Mouse (Mus musculus): ENCODE results near the gene Fkbp6. TPM values are rescaled to one million over a fixed set of nuclear protein-coding genes. Genes with fewer than 3 reads are reported as not detected.
"Not testable (repeated sequence)": the region's sequence is repeated elsewhere in the genome, so short reads cannot be mapped to it uniquely, and the experiment has no call there.

Fkbp6 gene
- polyA plus RNA-seq, 1 experiment from 2014 or later: 0.21 TPM

DNA sequence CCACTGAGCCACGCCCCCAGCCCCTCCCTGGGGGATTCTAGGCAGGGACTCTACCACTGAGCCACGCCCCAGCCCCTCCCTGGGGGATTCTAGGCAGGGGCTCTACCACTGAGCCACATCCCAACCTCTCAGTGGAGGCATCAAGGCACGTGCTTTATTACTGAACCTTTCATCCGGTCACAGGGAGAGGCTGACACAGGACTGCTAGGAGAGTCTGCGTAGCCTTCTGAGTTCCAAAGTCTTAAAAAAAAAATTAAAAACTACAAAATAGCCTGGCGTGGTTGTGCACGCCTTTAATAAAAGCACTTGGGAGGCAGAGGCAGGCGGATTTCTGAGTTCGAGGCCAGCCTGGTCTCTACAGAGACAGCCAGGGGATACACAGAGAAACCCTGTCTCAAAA is 19.4 kb upstream of the Fkbp6 start:
- Histone ChIP-seq H3K27ac (peak overlapping the region; percentile 89; the same call in 1 of the 2 replicates), H3K27me3 (ENCODE audit: insufficient read depth, poor library complexity, severe bottlenecking) (peaks cover 20% of the 10 kb centered on the region), H3K4me3 (peak overlapping the region; percentile 97), H3K36me3 (peaks cover 29% of the 10 kb centered on the region), H3K4me1 (peaks cover 17% of the 10 kb centered on the region)
- H3K9me3 ChIP-seq; DNase-seq (ENCODE audit: low spot score): not testable (repeated sequence)
- 55% methylated on average over 9 of the region's 9 CpGs for WGBS

DNA sequence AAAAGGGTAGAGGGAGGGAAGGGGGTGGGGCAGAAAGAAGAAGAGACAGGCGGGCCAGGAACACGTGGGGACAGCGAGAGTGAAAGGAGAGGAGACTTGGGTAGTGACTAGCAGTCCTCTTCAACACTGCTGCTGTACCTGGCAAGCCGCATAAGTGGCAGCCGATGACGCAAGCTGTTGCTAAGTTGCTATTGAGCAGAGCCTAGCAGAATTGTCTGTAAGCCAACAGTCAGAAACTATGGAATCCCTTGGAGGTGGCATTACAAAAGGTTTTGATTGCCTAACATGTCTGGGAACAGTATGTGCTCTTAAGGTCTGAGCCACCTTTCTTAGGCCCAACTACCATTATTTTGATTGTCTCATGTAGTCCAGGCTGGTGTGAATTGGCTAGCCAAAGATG is 18.5 kb upstream of the Fkbp6 start:
- Histone ChIP-seq H3K9me3 (no peaks in the 10 kb centered on the region), H3K4me1 (peaks cover 17% of the 10 kb centered on the region), H3K27me3 (ENCODE audit: insufficient read depth, poor library complexity, severe bottlenecking) (peaks cover 22% of the 10 kb centered on the region), H3K27ac (no peak overlapping the region), H3K36me3 (peaks cover 20% of the 10 kb centered on the region), H3K4me3 (no peak overlapping the region)
- DNase-seq (ENCODE audit: low spot score): no peak
- WGBS: 79% methylated on average over 6 of the region's 6 CpGs

DNA sequence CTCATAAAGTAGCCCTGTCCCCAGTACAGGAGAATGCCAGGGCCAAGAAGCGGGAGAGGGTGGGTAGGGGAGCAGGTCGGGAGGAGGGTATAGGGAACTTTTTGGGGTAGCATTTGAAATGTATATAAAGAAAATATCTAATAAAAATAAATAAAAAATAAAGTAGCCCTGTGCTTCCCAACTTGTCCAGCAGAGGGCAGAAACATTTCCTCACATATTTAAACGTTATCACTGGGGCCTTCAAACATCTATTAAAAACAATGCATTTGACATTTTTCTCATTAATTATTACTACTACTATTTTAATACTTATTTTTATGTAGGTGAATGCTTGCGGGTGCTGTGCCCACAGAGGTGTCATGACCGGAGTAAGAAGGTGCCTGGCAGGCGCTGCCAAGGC is 18.0 kb upstream of the Fkbp6 start:
- peaks cover 16% of the 10 kb centered on the region for H3K36me3 ChIP-seq
- peaks cover 22% of the 10 kb centered on the region for H3K27me3 ChIP-seq (ENCODE audit: insufficient read depth, poor library complexity, severe bottlenecking)
- WGBS: 54% methylated on average over 6 of the region's 6 CpGs
- no peak overlapping the region for H3K27ac ChIP-seq
- peaks cover 17% of the 10 kb centered on the region for H3K4me1 ChIP-seq
- DNase-seq (ENCODE audit: low spot score): no peak
- H3K9me3 ChIP-seq: no peaks in the 10 kb centered on the region
- no peak overlapping the region for H3K4me3 ChIP-seq

DNA sequence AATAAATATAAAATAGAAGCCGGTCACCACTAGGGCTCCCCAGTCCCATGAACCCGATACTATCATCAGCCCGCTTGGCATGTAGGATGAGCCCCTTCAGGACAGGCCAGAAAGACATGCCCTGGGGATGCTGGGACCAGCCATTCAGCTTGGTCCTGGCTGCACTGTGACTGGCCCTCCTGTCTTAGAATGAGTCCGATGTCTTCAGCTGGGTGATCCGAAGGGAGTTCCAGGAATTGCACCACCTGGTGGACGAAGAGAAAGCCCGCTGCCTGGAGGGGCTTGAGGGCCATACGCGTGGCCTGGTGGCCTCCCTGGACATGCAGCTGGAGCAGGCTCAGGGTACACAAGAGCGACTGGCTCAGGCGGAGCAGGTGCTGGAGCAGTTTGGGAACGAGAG is 13.7 kb upstream of the Fkbp6 start:
- Histone ChIP-seq H3K27ac (no peak overlapping the region), H3K4me1 (no peaks in the 10 kb centered on the region), H3K4me3 (no peak overlapping the region), H3K9me3 (no peaks in the 10 kb centered on the region), H3K27me3 (ENCODE audit: insufficient read depth, poor library complexity, severe bottlenecking) (peaks cover 25% of the 10 kb centered on the region), H3K36me3 (no peaks in the 10 kb centered on the region)
- WGBS: 26% methylated on average over 12 of the region's 12 CpGs
- DNase-seq (ENCODE audit: low spot score): peak; percentile 83

DNA sequence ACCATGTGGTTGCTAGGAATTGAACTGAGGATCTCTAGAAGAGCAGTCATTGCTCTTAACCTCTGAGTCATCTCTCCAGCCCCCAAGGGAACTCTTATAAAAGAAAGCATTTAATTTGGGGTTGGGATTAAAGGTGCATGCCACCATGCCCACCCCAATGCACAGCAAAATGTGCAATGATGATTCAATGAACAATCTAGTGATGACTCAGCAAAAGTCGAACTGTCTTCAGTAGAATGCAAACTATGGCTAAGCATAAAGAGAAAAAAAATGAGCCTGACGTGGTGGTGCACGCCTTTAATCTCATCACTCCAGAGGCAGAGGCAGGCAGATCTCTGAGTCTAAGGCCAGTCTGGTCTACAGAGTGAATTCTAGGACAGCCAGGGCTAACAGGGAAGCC is 12.7 kb upstream of the Fkbp6 start:
- H3K27ac ChIP-seq: no peak overlapping the region
- H3K9me3 ChIP-seq: peaks cover 1% of the 10 kb centered on the region; the same call in 1 of the 2 replicates
- WGBS: 85% methylated on average over 3 of the region's 3 CpGs
- DNase-seq (ENCODE audit: low spot score): no peak
- no peak overlapping the region for H3K4me3 ChIP-seq
- H3K36me3 ChIP-seq: no peaks in the 10 kb centered on the region
- peaks cover 27% of the 10 kb centered on the region for H3K27me3 ChIP-seq (ENCODE audit: insufficient read depth, poor library complexity, severe bottlenecking)
- no peaks in the 10 kb centered on the region for H3K4me1 ChIP-seq

DNA sequence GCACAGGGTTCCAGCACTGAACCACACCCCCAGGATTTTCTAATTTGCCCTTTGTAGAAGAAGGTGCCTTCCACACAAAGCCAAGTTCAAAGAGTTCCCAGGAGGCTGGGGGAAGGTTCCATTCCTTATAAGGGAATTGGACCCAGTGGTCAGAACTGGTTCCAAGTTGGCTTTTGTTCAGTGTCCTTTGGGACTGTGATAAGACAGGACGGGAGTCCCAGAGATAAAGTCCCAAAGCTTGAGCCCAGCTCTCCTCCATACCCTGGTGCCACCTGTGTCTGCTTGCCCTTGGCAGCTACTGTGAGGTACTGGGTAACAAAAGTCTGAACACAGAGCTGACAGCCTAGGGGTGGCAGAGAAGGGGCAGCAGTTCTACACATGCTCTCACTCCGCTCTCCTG is 9.9 kb upstream of the Fkbp6 start:
- DNase-seq (ENCODE audit: low spot score): no peak
- Histone ChIP-seq H3K27me3 (ENCODE audit: insufficient read depth, poor library complexity, severe bottlenecking) (peaks cover 12% of the 10 kb centered on the region; the same call in 1 of the 2 replicates), H3K4me1 (no peaks in the 10 kb centered on the region), H3K9me3 (peaks cover 3% of the 10 kb centered on the region; the same call in 1 of the 2 replicates), H3K36me3 (no peaks in the 10 kb centered on the region), H3K27ac (no peak overlapping the region), H3K4me3 (no peak overlapping the region)
- 76% methylated on average over 2 of the region's 2 CpGs for WGBS

DNA sequence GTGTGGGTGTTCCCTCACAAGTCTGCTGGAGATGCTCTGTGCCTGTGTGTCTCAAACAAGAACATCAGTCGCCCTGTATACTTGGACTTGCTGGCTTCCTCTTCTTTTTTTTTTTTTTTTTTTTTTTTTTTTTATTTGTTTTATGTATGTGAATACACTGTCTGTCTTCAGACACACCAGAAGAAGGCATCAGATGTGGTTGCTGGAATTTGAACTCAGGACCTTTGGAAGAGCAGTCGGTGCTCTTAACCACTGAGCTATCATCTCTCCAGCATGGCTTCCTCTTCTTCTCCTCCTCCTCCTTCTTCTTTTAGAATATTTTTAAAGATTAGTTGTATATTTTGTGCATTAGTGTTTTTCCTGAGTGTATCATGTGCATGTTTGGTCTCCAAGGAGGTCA is 7.7 kb upstream of the Fkbp6 start:
- H3K36me3 ChIP-seq: no peaks in the 10 kb centered on the region

DNA sequence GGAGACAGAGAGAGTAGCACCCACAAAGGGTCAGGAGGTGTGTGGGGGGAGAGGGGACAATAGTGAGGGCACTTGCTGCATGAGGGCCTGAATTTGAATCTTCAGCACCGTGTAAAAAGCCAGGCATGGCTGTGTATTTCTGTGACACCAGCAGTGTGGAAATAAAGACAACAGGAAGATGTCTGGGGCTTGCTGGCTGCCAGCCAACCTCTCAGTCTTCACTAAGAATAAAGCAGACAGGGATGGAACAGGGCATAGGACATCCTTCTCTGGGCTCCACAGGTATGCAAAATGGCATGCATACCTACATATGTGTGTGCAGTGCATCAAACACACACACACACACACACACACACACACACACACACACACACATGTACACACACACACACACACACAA is 6.2 kb upstream of the Fkbp6 start:
- no peaks in the 10 kb centered on the region for H3K36me3 ChIP-seq
- peaks cover 31% of the 10 kb centered on the region for H3K27me3 ChIP-seq (ENCODE audit: insufficient read depth, poor library complexity, severe bottlenecking)
- H3K4me3 ChIP-seq: no peak overlapping the region
- H3K4me1 ChIP-seq: 0 out of 2 replicates have a peak, but pooled peaks cover 3% of the 10 kb centered on the region
- H3K27ac ChIP-seq: no peak overlapping the region
- peaks cover 3% of the 10 kb centered on the region; the same call in 1 of the 2 replicates for H3K9me3 ChIP-seq
- 56% methylated on average over 1 of the region's 1 CpGs for WGBS
- no peak for DNase-seq (ENCODE audit: low spot score)

More for the DNA sequence above, 7.7 kb upstream of the Fkbp6 start:
- 81% methylated on average over 2 of the region's 2 CpGs for WGBS
- Histone ChIP-seq H3K9me3 (peaks cover 3% of the 10 kb centered on the region; the same call in 1 of the 2 replicates), H3K27ac (no peak overlapping the region), H3K4me3 (no peak overlapping the region), H3K27me3 (ENCODE audit: insufficient read depth, poor library complexity, severe bottlenecking) (peaks cover 24% of the 10 kb centered on the region), H3K4me1 (0 out of 2 replicates have a peak, but pooled peaks cover 3% of the 10 kb centered on the region)
- DNase-seq (ENCODE audit: low spot score): no peak

DNA sequence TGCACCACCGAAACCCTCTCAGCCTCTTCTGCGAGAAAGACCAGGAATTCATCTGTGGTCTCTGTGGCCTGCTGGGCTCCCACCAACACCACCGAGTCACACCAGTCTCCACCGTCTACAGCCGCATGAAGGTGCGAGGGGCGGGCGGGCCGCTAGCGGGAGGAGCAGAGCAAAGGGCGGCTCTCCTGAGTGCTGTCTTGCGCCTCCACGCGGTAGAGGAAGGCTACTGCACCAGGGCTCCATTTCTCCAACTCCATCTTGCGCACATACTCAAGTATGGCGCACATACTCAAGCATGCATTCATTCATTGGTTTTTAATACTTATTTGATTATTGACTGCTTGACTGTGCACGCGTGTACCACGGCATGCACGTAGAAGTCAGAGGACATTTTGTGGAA is 3.7 kb upstream of the Fkbp6 start:
- DNase-seq (ENCODE audit: low spot score): no peak
- Histone ChIP-seq H3K36me3 (no peaks in the 10 kb centered on the region), H3K27ac (no peak overlapping the region), H3K9me3 (peaks cover 12% of the 10 kb centered on the region), H3K4me1 (0 out of 2 replicates have a peak, but pooled peaks cover 3% of the 10 kb centered on the region), H3K27me3 (ENCODE audit: insufficient read depth, poor library complexity, severe bottlenecking) (peaks cover 28% of the 10 kb centered on the region), H3K4me3 (0 out of 2 replicates have a peak overlapping the region, but pooled peaks have one; percentile 19)
- 16% methylated on average over 20 of the region's 20 CpGs for WGBS

DNA sequence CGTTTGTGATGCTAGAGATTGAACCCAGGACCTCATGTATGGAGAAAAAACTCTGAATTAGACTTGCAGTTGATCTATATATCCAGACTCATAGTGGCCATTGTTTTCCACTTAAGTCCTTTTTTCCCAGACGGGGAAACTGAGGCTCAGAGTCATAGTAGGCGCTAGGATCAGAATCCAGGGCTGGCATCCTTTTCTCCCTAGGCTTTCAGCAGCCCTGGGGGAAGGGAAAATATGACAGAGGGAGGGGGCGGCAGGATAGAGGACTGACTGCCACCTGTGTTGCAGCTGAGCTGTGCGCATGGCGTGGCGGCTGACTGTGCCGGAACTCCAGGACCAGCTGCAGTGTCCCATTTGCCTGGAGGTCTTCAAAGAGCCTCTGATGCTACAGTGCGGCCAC is 3.2 kb upstream of the Fkbp6 start, which contains the start of gene Trim50:
Gene Trim50, plus strand, starts transcription at position 301 of the 400 bp plus-strand sequence.
- no peak within 1 kb of the TSS for H3K27ac ChIP-seq
- 47% methylated on average over 9 of the region's 9 CpGs for WGBS
- H3K4me1 ChIP-seq: 0 out of 2 replicates have a peak, but pooled peaks cover 3% of the 10 kb centered on the region
- no peaks in the 10 kb centered on the region for H3K36me3 ChIP-seq
- DNase-seq (ENCODE audit: low spot score): no peak
- peaks cover 12% of the 10 kb centered on the region for H3K9me3 ChIP-seq
- peaks cover 26% of the 10 kb centered on the region for H3K27me3 ChIP-seq (ENCODE audit: insufficient read depth, poor library complexity, severe bottlenecking)
- 0 out of 2 replicates have a peak within 1 kb of the TSS, but pooled peaks have one; percentile 19 for H3K4me3 ChIP-seq

DNA sequence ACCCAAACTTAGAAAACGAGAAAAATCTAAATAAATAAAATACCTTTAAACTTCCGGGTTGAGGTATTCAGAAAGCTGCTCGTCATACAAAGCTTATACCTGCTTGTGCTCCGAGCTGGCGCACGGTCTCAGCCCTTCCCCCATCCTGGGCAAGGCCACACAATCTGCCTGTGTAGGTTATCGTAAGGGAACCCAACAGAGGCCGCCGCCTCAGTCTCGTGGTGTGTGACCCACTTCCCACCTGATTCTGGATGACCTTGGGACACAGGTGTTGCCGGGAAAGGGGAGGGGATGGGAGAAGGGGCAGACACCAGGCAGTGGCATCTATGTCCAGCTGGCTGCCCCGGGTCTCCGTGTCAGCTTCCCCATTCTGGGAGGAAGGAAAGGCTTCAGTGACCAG is 1.8 kb upstream of the Fkbp6 start:
- DNase-seq (ENCODE audit: low spot score): no peak
- 0 out of 2 replicates have a peak, but pooled peaks cover 3% of the 10 kb centered on the region for H3K4me1 ChIP-seq
- H3K9me3 ChIP-seq: peaks cover 9% of the 10 kb centered on the region
- H3K36me3 ChIP-seq: no peaks in the 10 kb centered on the region
- H3K27me3 ChIP-seq (ENCODE audit: insufficient read depth, poor library complexity, severe bottlenecking): peaks cover 26% of the 10 kb centered on the region
- no peak overlapping the region for H3K4me3 ChIP-seq
- WGBS: 85% methylated on average over 13 of the region's 13 CpGs
- H3K27ac ChIP-seq: no peak overlapping the region

DNA sequence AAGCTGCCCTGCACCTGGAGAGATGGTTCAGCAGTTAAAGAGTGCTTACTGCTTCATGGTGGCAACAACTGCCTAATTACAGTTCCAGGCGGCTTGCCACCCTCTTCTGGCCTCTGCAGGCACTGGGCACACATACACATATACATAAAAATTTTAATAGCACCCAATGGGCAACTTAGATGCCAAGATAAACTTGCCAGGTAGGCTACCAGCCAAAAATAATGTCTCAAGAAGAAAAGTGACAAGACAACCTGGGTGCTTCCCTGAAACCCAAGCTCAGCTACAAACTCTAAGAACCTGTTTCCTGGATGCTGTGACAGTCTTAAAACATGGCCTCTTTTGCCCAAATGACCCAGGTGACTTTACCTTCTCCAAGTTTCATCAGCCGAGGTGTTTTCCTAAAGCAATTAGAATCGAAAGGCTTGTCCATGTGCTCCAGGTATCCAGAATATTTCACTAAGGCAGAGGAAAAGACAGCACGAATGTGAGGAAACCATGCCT is 2.3 kb downstream of the Fkbp6 start:
- H3K27me3 ChIP-seq (ENCODE audit: insufficient read depth, poor library complexity, severe bottlenecking): peaks cover 22% of the 10 kb centered on the region
- no peaks in the 10 kb centered on the region for H3K4me1 ChIP-seq
- H3K27ac ChIP-seq: no peak overlapping the region
- WGBS: 66% methylated on average over 4 of the region's 4 CpGs
- no peak for DNase-seq (ENCODE audit: low spot score)
- no peaks in the 10 kb centered on the region for H3K36me3 ChIP-seq
- H3K9me3 ChIP-seq: peaks cover 9% of the 10 kb centered on the region
- H3K4me3 ChIP-seq: no peak overlapping the region

DNA sequence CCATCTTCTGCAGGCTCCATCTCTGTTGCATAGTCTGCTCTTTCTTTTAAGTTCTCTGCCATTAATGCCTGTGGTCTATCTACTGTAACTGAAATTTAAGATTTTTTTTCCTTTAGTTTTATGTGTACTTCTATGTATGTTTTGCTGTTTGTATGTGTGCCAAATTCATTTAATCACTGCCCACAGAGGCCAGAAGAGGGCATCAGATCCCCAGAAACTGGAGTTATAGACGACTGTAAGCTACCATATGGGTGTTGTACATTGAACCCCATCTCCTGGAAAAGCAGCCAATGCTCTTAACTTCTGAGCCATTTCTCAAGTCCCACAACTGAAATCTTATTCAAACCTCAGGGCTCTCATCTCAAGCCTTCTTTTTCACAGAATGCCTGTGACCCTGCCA is 3.4 kb downstream of the Fkbp6 start:
- WGBS: 26% methylated on average over 1 of the region's 1 CpGs
- no peak overlapping the region for H3K4me3 ChIP-seq
- no peak for DNase-seq (ENCODE audit: low spot score)
- H3K36me3 ChIP-seq: no peaks in the 10 kb centered on the region
- peaks cover 9% of the 10 kb centered on the region for H3K9me3 ChIP-seq
- H3K27me3 ChIP-seq (ENCODE audit: insufficient read depth, poor library complexity, severe bottlenecking): peaks cover 15% of the 10 kb centered on the region; the same call in 1 of the 2 replicates
- no peaks in the 10 kb centered on the region for H3K4me1 ChIP-seq
- H3K27ac ChIP-seq: no peak overlapping the region

DNA sequence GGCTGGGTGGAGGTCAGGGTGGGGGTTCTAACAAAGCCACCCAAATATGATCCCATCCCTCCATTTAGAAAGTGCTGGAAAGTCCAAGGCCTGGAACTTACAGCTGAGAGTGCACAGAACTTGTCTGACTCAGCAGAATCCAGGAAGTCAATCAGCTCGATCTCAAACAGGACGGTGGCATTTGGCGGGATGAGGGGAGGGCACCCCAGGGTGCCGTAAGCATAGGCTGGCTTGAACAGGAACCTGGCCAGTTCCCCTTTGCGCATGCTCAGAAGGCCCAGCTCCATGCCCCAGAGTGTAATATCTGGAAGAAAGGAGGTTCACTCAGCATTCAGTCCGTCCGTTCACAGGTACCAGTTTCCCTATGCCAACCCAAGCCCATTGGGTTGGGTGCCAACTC is 3.9 kb downstream of the Fkbp6 start:
- Histone ChIP-seq H3K4me3 (no peak overlapping the region), H3K4me1 (no peaks in the 10 kb centered on the region), H3K27me3 (ENCODE audit: insufficient read depth, poor library complexity, severe bottlenecking) (peaks cover 15% of the 10 kb centered on the region; the same call in 1 of the 2 replicates), H3K36me3 (no peaks in the 10 kb centered on the region), H3K27ac (no peak overlapping the region), H3K9me3 (peaks cover 9% of the 10 kb centered on the region)
- 71% methylated on average over 7 of the region's 7 CpGs for WGBS
- no peak for DNase-seq (ENCODE audit: low spot score)
